Mouse (Mus musculus) liver, embryonic 12.5 days (tissue): ENCODE data around the gene Tnfsf9. TPM values are rescaled to one million over a fixed set of nuclear protein-coding genes. Genes with fewer than 3 reads are reported as not detected.

Source experiments
- ATAC-seq: fragments of 200-750 bp; cut with Nextera tagmentation; 2 replicates; pipeline ENCODE4 v1.8.0; 2017; ENCODE audit warnings: moderate number of reproducible peaks, mild to moderate bottlenecking, moderate library complexity
- H3K27ac ChIP-seq: fragments of 300-500 bp; sonication (generic); 2 replicates; pipeline ENCODE4 v1.5.1; 2016; ENCODE audit warnings: mild to moderate bottlenecking
- H3K27me3 ChIP-seq: fragments of 300-500 bp; sonication (generic); replicated peaks from 2 replicates; pipeline ENCODE4 v1.6.1; 2016; ENCODE audit warnings: mild to moderate bottlenecking, moderate library complexity
- H3K36me3 ChIP-seq: fragments of 300-500 bp; sonication (generic); 2 replicates; pipeline ENCODE4 v1.6.1; 2016; ENCODE audit warnings: mild to moderate bottlenecking, moderate library complexity
- H3K4me1 ChIP-seq: fragments of 300-500 bp; sonication (generic); 2 replicates; pipeline ENCODE4 v1.6.1; 2016
- H3K4me2 ChIP-seq: fragments of 300-500 bp; sonication (generic); 2 replicates; pipeline ENCODE4 v1.6.1; 2016; ENCODE audit warnings: mild to moderate bottlenecking, moderate library complexity
- H3K4me3 ChIP-seq: fragments of 300-500 bp; sonication (generic); 2 replicates; pipeline ENCODE4 v1.5.1; 2016; ENCODE audit warnings: mild to moderate bottlenecking, moderate library complexity
- H3K9ac ChIP-seq: fragments of 300-500 bp; sonication (generic); 2 replicates; pipeline ENCODE4 v1.6.1; 2016; ENCODE audit warnings: mild to moderate bottlenecking, moderate library complexity
- H3K9me3 ChIP-seq: fragments of 300-500 bp; sonication (generic); replicated peaks from 2 replicates; pipeline ENCODE4 v1.6.1; 2016; ENCODE audit warnings: mild to moderate bottlenecking, moderate library complexity
- WGBS: fragments of 180-500 bp; shearing (Covaris S2); methylation state at CpG from one replicate; pipeline ENCODE4 v1.1.7; 2016; ENCODE audit not compliant: insufficient replicate concordance; 5-methylcytosine and 5-hydroxymethylcytosine counted together
- polyA plus RNA-seq: library from polyadenylated mRNA; unstranded; fragments of >200 nt; fragmentation: Nextera tagmentation; extraction: Ambion mirVana; gene quantifications from 2 replicates; pipeline ENCODE4 v1.2.1, GENCODE M21; 2016

The Tnfsf9 gene
- polyA plus RNA-seq, 1 experiment from 2014 or later: 2.4 TPM

GRCm38 (mm10) chr17:57143704-57144103, 38.6 kb downstream of the Tnfsf9 start:
- WGBS: 73% methylated on average over 3 of the region's 3 CpGs
- Histone ChIP-seq H3K36me3 (no peaks in the 10 kb centered on the region), H3K27ac (no peak overlapping the region), H3K9me3 (no peaks in the 10 kb centered on the region), H3K27me3 (peaks cover 46% of the 10 kb centered on the region), H3K4me2 (no peak overlapping the region), H3K4me1 (peaks cover 15% of the 10 kb centered on the region), H3K4me3 (no peak overlapping the region), H3K9ac (no peak overlapping the region)
- no peak for ATAC-seq

GRCm38 (mm10) chr17:57145115-57145514, 40.0 kb downstream of the Tnfsf9 start:
- ATAC-seq: no peak
- no peak overlapping the region for H3K4me3 ChIP-seq
- no peaks in the 10 kb centered on the region for H3K9me3 ChIP-seq
- H3K27me3 ChIP-seq: peaks cover 60% of the 10 kb centered on the region
- H3K36me3 ChIP-seq: no peaks in the 10 kb centered on the region
- WGBS: 47% methylated on average over 1 of the region's 1 CpGs
- H3K9ac ChIP-seq: no peak overlapping the region
- no peak overlapping the region for H3K27ac ChIP-seq
- peaks cover 2% of the 10 kb centered on the region; the same call in 1 of the 2 replicates for H3K4me1 ChIP-seq
- H3K4me2 ChIP-seq: no peak overlapping the region

GRCm38 (mm10) chr17:57148343-57148742, 43.2 kb downstream of the Tnfsf9 start:
- WGBS: 51% methylated on average over 4 of the region's 4 CpGs
- no peak overlapping the region for H3K4me3 ChIP-seq
- no peak overlapping the region for H3K4me2 ChIP-seq
- no peak for ATAC-seq
- no peaks in the 10 kb centered on the region for H3K36me3 ChIP-seq
- no peak overlapping the region for H3K9ac ChIP-seq
- peaks cover 79% of the 10 kb centered on the region for H3K27me3 ChIP-seq
- H3K4me1 ChIP-seq: no peaks in the 10 kb centered on the region
- H3K9me3 ChIP-seq: peaks cover 8% of the 10 kb centered on the region; the same call in 1 of the 2 replicates
- H3K27ac ChIP-seq: no peak overlapping the region

GRCm38 (mm10) chr17:57148994-57149803, 44.1 kb downstream of the Tnfsf9 start, which contains the start of gene Cd70:
Gene Cd70, minus strand, starts transcription at chr17:57149777.
- H3K9me3 ChIP-seq: peaks cover 8% of the 10 kb centered on the region; the same call in 1 of the 2 replicates
- H3K27me3 ChIP-seq: peaks cover 75% of the 10 kb centered on the region
- no peak within 1 kb of the TSS for H3K4me3 ChIP-seq
- H3K27ac ChIP-seq: no peak within 1 kb of the TSS
- 5% methylated on average over 39 of the region's 39 CpGs for WGBS
- H3K9ac ChIP-seq: no peak within 1 kb of the TSS
- peak within 1 kb of the TSS; percentile 27; the same call in 1 of the 2 replicates for H3K4me2 ChIP-seq
- H3K36me3 ChIP-seq: no peaks in the 10 kb centered on the region
- no peaks in the 10 kb centered on the region for H3K4me1 ChIP-seq
- no peak for ATAC-seq

- ATAC-seq: no peak
- Histone ChIP-seq H3K4me1 (no peaks in the 10 kb centered on the region), H3K27me3 (peaks cover 41% of the 10 kb centered on the region), H3K27ac (no peak overlapping the region), H3K9me3 (peaks cover 8% of the 10 kb centered on the region; the same call in 1 of the 2 replicates), H3K36me3 (no peaks in the 10 kb centered on the region), H3K4me2 (no peak overlapping the region), H3K4me3 (no peak overlapping the region), H3K9ac (no peak overlapping the region)
- WGBS: 62% methylated on average over 6 of the region's 6 CpGs
These were observed 47.9 kb downstream of the Tnfsf9 start for GRCm38 (mm10) chr17:57153006-57153405.

GRCm38 (mm10) chr17:57153787-57154186, 48.7 kb downstream of the Tnfsf9 start:
- 61% methylated on average over 4 of the region's 4 CpGs for WGBS
- no peak overlapping the region for H3K4me3 ChIP-seq
- ATAC-seq: no peak

More at GRCm38 (mm10) chr17:57153787-57154186, 48.7 kb downstream of the Tnfsf9 start:
- peaks cover 34% of the 10 kb centered on the region for H3K27me3 ChIP-seq
- H3K36me3 ChIP-seq: no peaks in the 10 kb centered on the region
- H3K4me1 ChIP-seq: no peaks in the 10 kb centered on the region
- peaks cover 8% of the 10 kb centered on the region; the same call in 1 of the 2 replicates for H3K9me3 ChIP-seq
- H3K4me2 ChIP-seq: no peak overlapping the region
- H3K27ac ChIP-seq: no peak overlapping the region
- H3K9ac ChIP-seq: no peak overlapping the region

Other genes with a start within 250 kb of the Tnfsf9 start
- not detected in 2 replicates for gene Acsbg2, start 230.9 kb upstream of the Tnfsf9 start, polyA plus RNA-seq
- gene 1700061G19Rik, start 229.8 kb upstream of the Tnfsf9 start, polyA plus RNA-seq: 0.08 and 0.11 TPM in 2 replicates
- gene Mllt1, start 169.9 kb upstream of the Tnfsf9 start, polyA plus RNA-seq: 24.4 and 24.7 TPM in 2 replicates
- gene Acer1, start 123.2 kb upstream of the Tnfsf9 start, polyA plus RNA-seq: not detected in 2 replicates
- 108 and 115 TPM in 2 replicates for gene Clpp, start 115.0 kb upstream of the Tnfsf9 start, polyA plus RNA-seq
- 24.5 and 25.1 TPM in 2 replicates for gene Alkbh7, start 108.0 kb upstream of the Tnfsf9 start, polyA plus RNA-seq
- gene Pspn, start 105.3 kb upstream of the Tnfsf9 start, polyA plus RNA-seq: 0.29 and 0.31 TPM in 2 replicates
- gene Gtf2f1, start 94.0 kb upstream of the Tnfsf9 start, polyA plus RNA-seq: 76.4 and 78.5 TPM in 2 replicates
- 0.11 and 0.33 TPM in 2 replicates for gene Gm17949, start 93.9 kb upstream of the Tnfsf9 start, polyA plus RNA-seq
- gene Khsrp, start 73.8 kb upstream of the Tnfsf9 start, polyA plus RNA-seq: 54.9 and 57.1 TPM in 2 replicates
- not detected in 2 replicates for gene Slc25a41, start 63.7 kb upstream of the Tnfsf9 start, polyA plus RNA-seq
- gene Crb3, start 46.2 kb upstream of the Tnfsf9 start, polyA plus RNA-seq: 2.5 and 3.0 TPM in 2 replicates
- gene Slc25a23, start 45.5 kb upstream of the Tnfsf9 start, polyA plus RNA-seq: 3.2 and 3.5 TPM in 2 replicates
- gene Dennd1c, start 26.8 kb upstream of the Tnfsf9 start, polyA plus RNA-seq: 1.8 and 2.2 TPM in 2 replicates
- gene Tubb4a, start 17.5 kb upstream of the Tnfsf9 start, polyA plus RNA-seq: 1.1 and 1.4 TPM in 2 replicates
- gene Cd70, start 44.5 kb downstream of the Tnfsf9 start, polyA plus RNA-seq: not detected in 2 replicates
- 1.6 and 1.7 TPM in 2 replicates for gene Tnfsf14, start 88.9 kb downstream of the Tnfsf9 start, polyA plus RNA-seq
- 95.1 and 100 TPM in 2 replicates for gene C3, start 122.8 kb downstream of the Tnfsf9 start, polyA plus RNA-seq
- gene Gpr108, start 143.1 kb downstream of the Tnfsf9 start, polyA plus RNA-seq: 18.2 and 18.4 TPM in 2 replicates
- 14.7 and 15.3 TPM in 2 replicates for gene Trip10, start 144.1 kb downstream of the Tnfsf9 start, polyA plus RNA-seq
- gene Vav1, start 173.8 kb downstream of the Tnfsf9 start, polyA plus RNA-seq: 14.2 and 14.3 TPM in 2 replicates